Mouse (Mus musculus): ENCODE results near the gene Ift122. TPM values are rescaled to one million over a fixed set of nuclear protein-coding genes. Genes with fewer than 3 reads are reported as not detected.

Gene Ift122
- total and polyA plus RNA-seq, 3 experiments, result 7.9 to 14.1 (median 8.6) TPM

GRCm38 (mm10) chr6:115914511-115915202, 61.4 kb downstream of the Ift122 start:
- in situ Hi-C loops (cut with MboI; ENCODE audit: low pct_ligation_motif_present, low pct_unique_long_range_greater_than_20kb, low sequenced_read_pairs), result no loop called here
- dilution Hi-C loops (cut with MboI; ENCODE audit: extremely low pct_ligation_motif_present, extremely low pct_unique_long_range_greater_than_20kb, low sequenced_read_pairs), result no loop called here
- H3K27ac ChIP-seq (ENCODE audit: insufficient read depth, low read depth), result no peak overlapping the region

DNA sequence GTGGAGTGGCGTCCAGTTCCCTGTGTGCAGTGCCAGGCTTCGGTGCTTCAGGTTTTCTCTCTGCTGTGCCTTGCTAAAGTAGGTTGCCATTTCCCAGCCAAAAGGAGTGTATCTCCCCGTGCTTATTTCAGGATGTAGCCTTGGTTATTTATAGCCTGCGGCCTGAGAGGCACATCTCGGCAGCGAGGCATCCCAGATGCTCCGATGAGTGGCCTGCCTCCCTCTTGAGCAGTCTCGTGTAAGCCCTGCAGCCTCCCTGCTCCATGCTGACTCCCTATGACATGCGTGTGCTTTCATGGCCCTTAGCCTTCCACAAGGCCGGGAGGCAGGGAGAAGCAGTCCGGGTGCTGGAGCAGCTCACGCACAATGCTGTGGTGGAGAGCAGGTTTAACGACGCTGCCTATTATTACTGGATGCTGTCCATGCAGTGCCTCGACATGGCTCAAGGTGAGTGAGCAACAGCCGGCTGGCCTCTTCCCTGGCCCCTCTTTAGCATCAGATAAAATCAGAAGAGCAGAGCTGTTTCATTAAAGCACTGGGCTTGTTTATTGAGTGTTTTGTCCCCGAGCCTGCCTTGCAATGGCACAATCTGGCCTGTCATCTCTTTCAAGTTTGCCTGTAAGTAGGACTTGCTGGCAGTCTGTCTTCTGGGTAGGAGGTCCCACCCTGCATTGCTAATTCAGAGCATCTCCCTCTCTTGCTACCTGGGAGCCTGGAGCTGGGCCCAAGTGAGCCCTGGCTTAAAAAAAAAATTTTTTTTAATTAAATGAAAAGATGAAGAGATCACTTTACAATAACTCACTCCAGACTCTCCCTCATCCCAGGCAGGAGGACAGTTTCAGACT, 62.6 kb downstream of the Ift122 start:
- in situ Hi-C loops (cut with MboI; ENCODE audit: low pct_ligation_motif_present, low pct_unique_long_range_greater_than_20kb, low sequenced_read_pairs) (no loop called here), dilution Hi-C loops (cut with MboI; ENCODE audit: extremely low pct_ligation_motif_present, extremely low pct_unique_long_range_greater_than_20kb, low sequenced_read_pairs) (no loop called here)
- no peaks in the 10 kb centered on the region for H3K27me3 ChIP-seq (replicated peaks)
- TF ChIP-seq E2F4 (IDR thresholded peaks at IDR 0.05; ENCODE audit: insufficient replicate concordance, low read depth, low read length) (no peak), USF2 (conservative IDR thresholded peaks at IDR 0.05; ENCODE audit: low read depth, low read length) (no peak), CTCF (conservative IDR thresholded peaks at IDR 0.05 in 1 of 2, IDR thresholded peaks at IDR 0.05 in 1 of 2; ENCODE audit: low read depth in 2 of 2, low read length in 2 of 2) (no peak)
- H3K79me2 ChIP-seq (replicated peaks; ENCODE audit: control insufficient read depth, extremely low read depth, insufficient read depth, poor library complexity, severe bottlenecking), result no peaks in the 10 kb centered on the region
- no peaks in the 10 kb centered on the region for H3K9me3 ChIP-seq (replicated peaks; ENCODE audit: low read length)
- H3K27ac ChIP-seq (ENCODE audit: insufficient read depth, low read depth), result no peak overlapping the region
- no peak overlapping the region for H3K9ac ChIP-seq (ENCODE audit: insufficient read depth, low read depth)
- H3K4me1 ChIP-seq (ENCODE audit: control insufficient read depth in 1 of 2, insufficient read depth in 2 of 2), result peaks cover 20 to 42% of the 10 kb centered on the region in 2 experiments
- H3K36me3 ChIP-seq (replicated peaks in 1 of 2; ENCODE audit: control insufficient read depth in 1 of 2, insufficient read depth in 1 of 2, low read length in 1 of 2), result peaks cover 0 to 27% of the 10 kb centered on the region in 2 experiments
- H3K4me3 ChIP-seq (replicated peaks in 1 of 3; ENCODE audit: low read depth in 2 of 3, low read length in 2 of 3, poor library complexity in 1 of 3), result no peak overlapping the region
- DNase-seq (ENCODE audit: extremely low read depth), result no peak
- no peak overlapping the region for H3K4me2 ChIP-seq (ENCODE audit: insufficient read depth, low read depth, poor library complexity, severe bottlenecking)

More at GRCm38 (mm10) chr6:115914511-115915202, 61.4 kb downstream of the Ift122 start:
- peaks cover 0 to 21% of the 10 kb centered on the region in 2 experiments for H3K36me3 ChIP-seq (replicated peaks in 1 of 2; ENCODE audit: control insufficient read depth in 1 of 2, insufficient read depth in 1 of 2, low read length in 1 of 2)
- no peak overlapping the region for H3K4me2 ChIP-seq (ENCODE audit: insufficient read depth, low read depth, poor library complexity, severe bottlenecking)
- H3K4me3 ChIP-seq (replicated peaks in 1 of 3; ENCODE audit: low read depth in 2 of 3, low read length in 2 of 3, poor library complexity in 1 of 3), result no peak overlapping the region
- no peak overlapping the region for H3K9ac ChIP-seq (ENCODE audit: insufficient read depth, low read depth)
- peaks cover 30 to 47% of the 10 kb centered on the region in 2 experiments for H3K4me1 ChIP-seq (ENCODE audit: control insufficient read depth in 1 of 2, insufficient read depth in 2 of 2)
- DNase-seq (ENCODE audit: extremely low read depth), result no peak
- TF ChIP-seq SIN3A (IDR thresholded peaks at IDR 0.05; ENCODE audit: low read length) (no peak), MAZ (IDR thresholded peaks at IDR 0.05; ENCODE audit: low read depth, low read length) (no peak), CHD1 (IDR thresholded peaks at IDR 0.05; ENCODE audit: low read depth, low read length) (no peak), E2F4 (IDR thresholded peaks at IDR 0.05; ENCODE audit: insufficient replicate concordance, low read depth, low read length) (no peak), SMC3 (IDR thresholded peaks at IDR 0.05; ENCODE audit: low read depth, low read length) (no peak), POLR2AphosphoS2 (IDR thresholded peaks at IDR 0.05; ENCODE audit: low read depth, low read length) (no peak), NELFE (IDR thresholded peaks at IDR 0.05; ENCODE audit: low read depth, low read length) (no peak), BHLHE40 (IDR thresholded peaks at IDR 0.05; ENCODE audit: low read depth, low read length) (no peak), ELF1 (IDR thresholded peaks at IDR 0.05; ENCODE audit: low read depth, low read length) (no peak), KAT2A (IDR thresholded peaks at IDR 0.05; ENCODE audit: insufficient replicate concordance, low read length) (no peak)
- H3K79me2 ChIP-seq (replicated peaks; ENCODE audit: control insufficient read depth, extremely low read depth, insufficient read depth, poor library complexity, severe bottlenecking), result no peaks in the 10 kb centered on the region
- no peaks in the 10 kb centered on the region for H3K27me3 ChIP-seq (replicated peaks)
- H3K9me3 ChIP-seq (replicated peaks; ENCODE audit: low read length), result no peaks in the 10 kb centered on the region
